Mouse (Mus musculus) stomach, postnatal 0 days (tissue): ENCODE results near the gene D430042O09Rik.

Source experiments
- CTCF ChIP-seq: IDR thresholded peaks from 2 replicates; pipeline ENCODE4 v1.5.1; 2016; ENCODE audit warnings: antibody characterized with exemption, low read depth, mild to moderate bottlenecking, moderate library complexity
- EP300 ChIP-seq: optimal IDR thresholded peaks from 2 replicates; pipeline ENCODE3; 2016; ENCODE audit warnings: antibody characterized with exemption

- no peak for TF ChIP-seq CTCF
- TF ChIP-seq EP300 = no peak
Measured at GRCm38 (mm10) chr7:125827420-125827819, 119.7 kb downstream of the D430042O09Rik start.
